Mouse (Mus musculus): ENCODE measurements around the gene Rab26. TPM values are rescaled to one million over a fixed set of nuclear protein-coding genes. Genes with fewer than 3 reads are reported as not detected.

Rab26 gene
- polyA plus RNA-seq, 1 experiment from 2014 or later: 1.3 TPM

GRCm38 (mm10) chr17:24483495-24483894 lies 50.5 kb downstream of the Rab26 start:
- no peak for ATAC-seq
- H3K4me2 ChIP-seq: no peak overlapping the region
- 70% methylated on average over 3 of the region's 3 CpGs for WGBS (ENCODE audit: insufficient replicate concordance)
- H3K9ac ChIP-seq: no peak overlapping the region
- H3K27ac ChIP-seq: no peak overlapping the region
- no peaks in the 10 kb centered on the region for H3K9me3 ChIP-seq (replicated peaks)
- no peaks in the 10 kb centered on the region for H3K36me3 ChIP-seq
- peaks cover 14% of the 10 kb centered on the region for H3K4me1 ChIP-seq
- H3K4me3 ChIP-seq: no peak overlapping the region
- peaks cover 48% of the 10 kb centered on the region for H3K27me3 ChIP-seq (replicated peaks)

DNA sequence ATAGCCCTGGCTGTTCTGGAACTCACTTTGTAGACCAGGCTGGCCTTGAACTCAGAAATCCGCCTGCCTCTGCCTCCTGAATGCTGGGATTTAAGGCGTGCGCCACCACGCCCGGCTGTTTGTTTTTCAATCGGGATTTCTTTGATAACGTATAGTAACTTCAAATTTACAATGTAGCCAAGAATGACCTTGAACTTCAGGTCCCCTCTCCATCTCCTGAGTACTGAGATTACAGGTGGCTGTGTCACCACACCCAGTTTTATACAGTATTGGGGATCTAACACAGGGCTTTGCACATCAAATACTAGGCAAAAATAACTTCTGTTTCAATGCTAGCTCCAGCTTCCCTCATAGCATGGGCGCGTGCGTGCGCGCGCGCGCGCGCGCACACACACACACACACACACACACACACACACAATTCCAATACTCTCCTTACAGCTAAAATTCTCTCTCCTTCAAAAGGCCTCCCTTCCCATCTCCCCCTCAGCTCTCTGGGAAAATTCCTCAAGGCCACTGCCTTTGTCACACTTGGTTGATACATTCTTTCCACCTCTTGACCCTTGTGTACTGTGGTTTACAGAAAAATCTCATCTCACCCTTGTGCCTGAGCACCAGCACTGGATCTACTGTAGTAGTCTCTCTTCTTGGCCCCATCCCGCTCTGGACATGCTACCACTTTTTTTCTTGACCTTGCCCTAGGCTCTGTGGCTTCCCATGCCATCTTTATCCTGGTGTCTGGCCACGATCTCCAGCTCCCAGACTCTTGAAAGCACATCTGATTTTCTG lies 52.8 kb downstream of the Rab26 start:
- no peaks in the 10 kb centered on the region for H3K9me3 ChIP-seq (replicated peaks)
- H3K4me2 ChIP-seq: no peak overlapping the region
- H3K27me3 ChIP-seq (replicated peaks): peaks cover 25% of the 10 kb centered on the region
- peaks cover 18% of the 10 kb centered on the region for H3K36me3 ChIP-seq
- H3K27ac ChIP-seq: no peak overlapping the region
- H3K4me1 ChIP-seq: peaks cover 24% of the 10 kb centered on the region
- no peak for ATAC-seq
- 87% methylated on average over 20 of the region's 20 CpGs for WGBS (ENCODE audit: insufficient replicate concordance)
- no peak overlapping the region for H3K9ac ChIP-seq
- no peak overlapping the region for H3K4me3 ChIP-seq

DNA sequence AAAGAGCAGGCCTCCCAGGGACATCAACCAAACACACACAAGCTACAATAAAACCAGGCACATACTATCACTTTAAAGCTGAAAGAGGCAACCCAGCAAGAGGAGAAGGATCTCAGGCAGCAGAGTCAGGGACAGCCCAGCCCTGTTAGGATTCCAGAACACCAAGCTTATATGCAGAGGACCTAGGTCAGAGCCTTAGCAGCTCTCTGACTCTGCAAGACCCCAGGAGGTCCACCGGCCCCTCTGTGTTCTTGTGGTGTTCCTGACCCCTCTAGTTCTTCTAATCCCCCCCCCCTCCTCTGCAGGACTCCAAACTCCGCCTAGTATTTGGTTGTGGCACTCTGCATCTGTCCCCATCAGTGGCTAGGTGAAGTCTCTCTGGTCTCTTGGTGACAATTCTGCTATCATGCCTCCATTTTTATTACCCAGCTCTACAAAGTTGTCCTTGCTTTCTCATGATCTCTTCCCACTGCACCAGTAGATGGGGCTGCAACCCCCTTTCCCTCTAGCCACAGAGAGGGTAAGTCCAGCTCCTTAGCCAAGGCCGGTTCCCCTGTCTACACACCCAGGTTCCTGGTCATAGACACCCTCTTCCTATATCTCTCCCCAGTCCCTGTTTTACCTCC lies 53.7 kb downstream of the Rab26 start:
- Histone ChIP-seq H3K4me3 (no peak overlapping the region), H3K4me1 (peaks cover 24% of the 10 kb centered on the region), H3K27ac (peak overlapping the region; percentile 52), H3K4me2 (peak overlapping the region; percentile 80), H3K27me3 (replicated peaks) (peaks cover 16% of the 10 kb centered on the region), H3K36me3 (peaks cover 27% of the 10 kb centered on the region), H3K9ac (peak overlapping the region; percentile 45), H3K9me3 (replicated peaks) (no peaks in the 10 kb centered on the region)
- 44% methylated on average over 3 of the region's 3 CpGs for WGBS (ENCODE audit: insufficient replicate concordance)
- ATAC-seq: no peak

GRCm38 (mm10) chr17:24479431-24479830 lies 54.6 kb downstream of the Rab26 start:
- peaks cover 24% of the 10 kb centered on the region for H3K4me1 ChIP-seq
- H3K4me3 ChIP-seq: peak overlapping the region; percentile 79
- 16% methylated on average over 1 of the region's 1 CpGs for WGBS (ENCODE audit: insufficient replicate concordance)
- H3K27ac ChIP-seq: peak overlapping the region; percentile 79
- peaks cover 7% of the 10 kb centered on the region for H3K27me3 ChIP-seq (replicated peaks)
- peaks cover 36% of the 10 kb centered on the region for H3K36me3 ChIP-seq
- H3K4me2 ChIP-seq: peak overlapping the region; percentile 80
- peak overlapping the region; percentile 90 for H3K9ac ChIP-seq
- ATAC-seq: no peak
- no peaks in the 10 kb centered on the region for H3K9me3 ChIP-seq (replicated peaks)

GRCm38 (mm10) chr17:24478663-24479380 lies 55.2 kb downstream of the Rab26 start, which contains the start of gene Mlst8:
TSS of gene Mlst8 (minus strand) at chr17:24479078.
- Histone ChIP-seq H3K9ac (peak within 1 kb of the TSS; percentile 90), H3K36me3 (peaks cover 42% of the 10 kb centered on the region), H3K4me3 (peak within 1 kb of the TSS; percentile 79), H3K4me2 (peak within 1 kb of the TSS; percentile 80), H3K9me3 (replicated peaks) (no peaks in the 10 kb centered on the region), H3K4me1 (peaks cover 27% of the 10 kb centered on the region), H3K27me3 (replicated peaks) (peaks cover 7% of the 10 kb centered on the region), H3K27ac (peak within 1 kb of the TSS; percentile 91)
- under 1% methylated on average over 48 of the region's 48 CpGs for WGBS (ENCODE audit: insufficient replicate concordance)
- ATAC-seq: peak; percentile 92

DNA sequence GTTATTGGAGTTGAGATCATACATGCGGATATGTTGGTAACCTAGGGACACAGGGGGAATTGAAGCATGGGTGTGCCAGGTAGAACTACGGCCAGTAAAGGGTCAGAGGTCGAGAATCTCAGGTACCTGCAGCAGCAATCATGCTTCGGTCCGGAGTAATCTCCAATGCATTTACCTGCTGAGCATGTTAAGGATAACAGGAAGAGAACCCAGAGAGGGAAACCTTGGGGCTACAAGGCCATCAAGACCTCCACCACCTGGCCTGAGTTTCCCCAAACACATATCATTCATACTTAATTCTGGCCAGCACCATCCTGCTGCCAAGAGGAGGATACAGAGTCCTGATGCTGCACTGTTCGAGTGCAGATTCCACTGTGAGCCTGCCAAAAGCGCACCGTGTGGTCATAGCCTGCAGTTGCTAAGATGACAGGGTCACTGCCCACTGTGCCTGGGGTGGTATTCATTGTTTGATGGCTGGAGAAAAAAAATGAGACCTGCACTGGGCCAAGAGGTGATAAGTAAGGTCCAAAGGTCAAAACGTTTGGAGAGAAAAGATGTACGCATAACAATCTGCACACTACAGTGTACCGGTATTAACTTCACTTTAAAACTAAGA lies 55.9 kb downstream of the Rab26 start:
- peak overlapping the region; percentile 90 for H3K9ac ChIP-seq
- 51% methylated on average over 11 of the region's 11 CpGs for WGBS (ENCODE audit: insufficient replicate concordance)
- peak overlapping the region; percentile 80 for H3K4me2 ChIP-seq
- peaks cover 34% of the 10 kb centered on the region for H3K4me1 ChIP-seq
- no peaks in the 10 kb centered on the region for H3K9me3 ChIP-seq (replicated peaks)
- H3K27ac ChIP-seq: peak overlapping the region; percentile 91; the same call in 1 of the 2 replicates
- peak overlapping the region; percentile 79 for H3K4me3 ChIP-seq
- no peaks in the 10 kb centered on the region for H3K27me3 ChIP-seq (replicated peaks)
- peaks cover 49% of the 10 kb centered on the region for H3K36me3 ChIP-seq
- 0 out of 2 replicates have a peak, but pooled peaks have one; percentile 8 for ATAC-seq

Other genes starting within 250 kb of the Rab26 start
- gene Abca17, start 183.1 kb downstream of the Rab26 start, polyA plus RNA-seq (2016; fragmentation: Nextera tagmentation; extraction: Ambion mirVana): not detected in 2 replicates
- gene Abca3, start 182.3 kb downstream of the Rab26 start, polyA plus RNA-seq (2016; fragmentation: Nextera tagmentation; extraction: Ambion mirVana): 21.1 and 22.6 TPM in 2 replicates
- 195 and 204 TPM in 2 replicates for gene Rnps1, start 119.6 kb downstream of the Rab26 start, polyA plus RNA-seq (2016; fragmentation: Nextera tagmentation; extraction: Ambion mirVana)
- 92.1 and 100 TPM in 2 replicates for gene Eci1, start 107.6 kb downstream of the Rab26 start, polyA plus RNA-seq (2016; fragmentation: Nextera tagmentation; extraction: Ambion mirVana)
- gene Dnase1l2, start 91.1 kb downstream of the Rab26 start, polyA plus RNA-seq (2016; fragmentation: Nextera tagmentation; extraction: Ambion mirVana): 0.70 and 0.96 TPM in 2 replicates
- 19.2 and 20.7 TPM in 2 replicates for gene E4f1, start 63.9 kb downstream of the Rab26 start, polyA plus RNA-seq (2016; fragmentation: Nextera tagmentation; extraction: Ambion mirVana)
- 99.5 and 101 TPM in 2 replicates for gene Pgp, start 63.8 kb downstream of the Rab26 start, polyA plus RNA-seq (2016; fragmentation: Nextera tagmentation; extraction: Ambion mirVana)
- gene Bricd5, start 60.3 kb downstream of the Rab26 start, polyA plus RNA-seq (2016; fragmentation: Nextera tagmentation; extraction: Ambion mirVana): 0.18 TPM in 1 of 2 replicates, not detected in the other
- gene Mlst8, start 55.1 kb downstream of the Rab26 start, polyA plus RNA-seq (2016; fragmentation: Nextera tagmentation; extraction: Ambion mirVana): 17.2 and 19.4 TPM in 2 replicates
- 0.14 and 0.32 TPM in 2 replicates for gene Caskin1, start 45.6 kb downstream of the Rab26 start, polyA plus RNA-seq (2016; fragmentation: Nextera tagmentation; extraction: Ambion mirVana)
- gene Traf7, start 6.3 kb downstream of the Rab26 start, polyA plus RNA-seq (2016; fragmentation: Nextera tagmentation; extraction: Ambion mirVana): 52.2 and 55.4 TPM in 2 replicates
- 6.0 and 6.5 TPM in 2 replicates for gene Pkd1, start 15.6 kb upstream of the Rab26 start, polyA plus RNA-seq (2016; fragmentation: Nextera tagmentation; extraction: Ambion mirVana)
- gene Tsc2, start 98.4 kb upstream of the Rab26 start, polyA plus RNA-seq (2016; fragmentation: Nextera tagmentation; extraction: Ambion mirVana): 30.8 and 35.0 TPM in 2 replicates
- 11.3 and 12.4 TPM in 2 replicates for gene Nthl1, start 98.5 kb upstream of the Rab26 start, polyA plus RNA-seq (2016; fragmentation: Nextera tagmentation; extraction: Ambion mirVana)
- gene Slc9a3r2, start 116.1 kb upstream of the Rab26 start, polyA plus RNA-seq (2016; fragmentation: Nextera tagmentation; extraction: Ambion mirVana): 14.6 and 15.2 TPM in 2 replicates
- 0.33 TPM in 1 of 2 replicates, not detected in the other for gene Npw, start 124.2 kb upstream of the Rab26 start, polyA plus RNA-seq (2016; fragmentation: Nextera tagmentation; extraction: Ambion mirVana)
- 19.7 and 20.4 TPM in 2 replicates for gene Zfp598, start 135.5 kb upstream of the Rab26 start, polyA plus RNA-seq (2016; fragmentation: Nextera tagmentation; extraction: Ambion mirVana)
- gene Syngr3, start 155.7 kb upstream of the Rab26 start, polyA plus RNA-seq (2016; fragmentation: Nextera tagmentation; extraction: Ambion mirVana): 0.06 and 0.27 TPM in 2 replicates
- 51.4 and 52.5 TPM in 2 replicates for gene Gfer, start 161.9 kb upstream of the Rab26 start, polyA plus RNA-seq (2016; fragmentation: Nextera tagmentation; extraction: Ambion mirVana)
- 0.51 and 0.58 TPM in 2 replicates for gene Noxo1, start 162.0 kb upstream of the Rab26 start, polyA plus RNA-seq (2016; fragmentation: Nextera tagmentation; extraction: Ambion mirVana)
- gene Tbl3, start 173.4 kb upstream of the Rab26 start, polyA plus RNA-seq (2016; fragmentation: Nextera tagmentation; extraction: Ambion mirVana): 65.4 and 71.8 TPM in 2 replicates
- 0.19 and 0.46 TPM in 2 replicates for gene Rnf151, start 183.9 kb upstream of the Rab26 start, polyA plus RNA-seq (2016; fragmentation: Nextera tagmentation; extraction: Ambion mirVana)
- gene Rps2, start 183.9 kb upstream of the Rab26 start, polyA plus RNA-seq (2016; fragmentation: Nextera tagmentation; extraction: Ambion mirVana): 1,444 and 1,454 TPM in 2 replicates
- gene Ndufb10, start 190.3 kb upstream of the Rab26 start, polyA plus RNA-seq (2016; fragmentation: Nextera tagmentation; extraction: Ambion mirVana): 233 and 239 TPM in 2 replicates
- gene Rpl3l, start 193.6 kb upstream of the Rab26 start, polyA plus RNA-seq (2016; fragmentation: Nextera tagmentation; extraction: Ambion mirVana): not detected in 2 replicates
- gene Msrb1, start 202.4 kb upstream of the Rab26 start, polyA plus RNA-seq (2016; fragmentation: Nextera tagmentation; extraction: Ambion mirVana): 20.8 and 21.6 TPM in 2 replicates
- gene Hs3st6, start 218.8 kb upstream of the Rab26 start, polyA plus RNA-seq (2016; fragmentation: Nextera tagmentation; extraction: Ambion mirVana): not detected in 2 replicates